In the genomic region with DNA sequence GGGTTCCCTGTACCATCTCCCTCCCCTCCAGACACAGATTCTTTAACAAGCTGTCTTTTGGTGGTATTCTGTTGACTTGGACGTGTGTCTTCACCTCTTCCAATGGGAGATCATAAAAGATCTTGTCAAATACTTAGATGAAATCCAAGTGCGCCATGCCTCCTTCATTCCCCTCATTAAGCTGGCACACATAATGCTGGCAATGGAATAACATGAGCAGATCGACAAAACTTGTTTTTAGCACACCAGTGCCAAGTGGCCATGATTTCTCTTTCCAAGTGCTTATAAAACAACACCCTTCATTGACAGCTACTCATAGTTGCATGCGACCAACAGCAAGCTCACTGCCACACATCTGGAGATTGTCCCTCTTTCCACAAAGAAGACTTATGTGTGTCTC, we compare ENCODE assay signal across 18 mouse cellular contexts. TPM values are rescaled to one million over a fixed set of nuclear protein-coding genes. Genes with fewer than 3 reads are reported as not detected.
"Had no signal": no experiment of that assay in that cellular context is flagged by ENCODE, and none has a peak within 500 bp of the region (broad histone marks: within the 10 kb centered on the region; RNA-seq: fewer than 3 reads in every experiment).

No protein-coding gene starts in this region.

- H3K9me3 ChIP-seq: lung, embryonic 15.5 days; megakaryocyte, embryonic 14.5 days; midbrain, embryonic 13.5 days; midbrain, embryonic 15.5 days; neural tube, embryonic 12.5 days had no signal

- H3K4me1 ChIP-seq: lung, embryonic 15.5 days; midbrain, embryonic 13.5 days; midbrain, embryonic 15.5 days; neural tube, embryonic 12.5 days had no signal

- DNase-seq: lung, adult 2 months; lung, postnatal 14 days; lung, postnatal 36 days; right cerebral cortex, postnatal 14 days; thymus, adult 18-20 months; thymus, postnatal 14 days; thymus, postnatal 36 days had no signal

- ATAC-seq: lung, postnatal 0 days; midbrain, embryonic 13.5 days; midbrain, embryonic 15.5 days had no signal

- H3K4me3 ChIP-seq: lung, embryonic 15.5 days; megakaryocyte, embryonic 14.5 days; midbrain, embryonic 13.5 days; midbrain, embryonic 15.5 days; neural tube, embryonic 12.5 days had no signal

- H3K4me2 ChIP-seq: lung, embryonic 15.5 days; midbrain, embryonic 11.5 days; midbrain, embryonic 13.5 days; midbrain, embryonic 15.5 days; neural tube, embryonic 12.5 days had no signal

- H3K27ac ChIP-seq: lung, embryonic 15.5 days; macrophage; midbrain, embryonic 13.5 days; midbrain, embryonic 15.5 days; neural tube, embryonic 12.5 days had no signal

- H3K27me3 ChIP-seq: lung, embryonic 15.5 days; midbrain, embryonic 13.5 days; midbrain, embryonic 15.5 days; neural tube, embryonic 12.5 days had no signal

- H3K36me3 ChIP-seq: lung, embryonic 15.5 days had no signal

- H3K9ac ChIP-seq: lung, embryonic 15.5 days; midbrain, embryonic 13.5 days; midbrain, embryonic 15.5 days; neural tube, embryonic 12.5 days had no signal

RNA-seq across cellular contexts. Expression of gene Grem1, which starts 29.4 kb away (rescaled TPM):
- total RNA-seq: megakaryocyte progenitor cell, adult 5-6 weeks; monocyte, adult 5-6 weeks; neutrophil, adult 5-6 weeks had no signal

RNA-seq across cellular contexts. Expression of gene Scg5, which starts 41.0 kb away (rescaled TPM):
- polyA plus RNA-seq: macrophage had no signal
